Mouse (Mus musculus): ENCODE measurements at regions not wholly inside any gene's neighbourhood (a gene's known extent, or its start where the extent isn't known, plus 50 kb on each side); places are given as distances from the start of the nearest gene placed in this dataset.

GRCm38 (mm10) chr16:55476544-55477208 lies 178.9 kb upstream of the Zpld1 start:
- TF ChIP-seq POLR2A (IDR thresholded peaks at IDR 0.05; ENCODE audit: borderline replicate concordance, low read depth, low read length) (no peak), CTCF (IDR thresholded peaks at IDR 0.05; ENCODE audit: low read depth, low read length) (no peak)

Measured in bone marrow macrophage, adult 2 months (primary cell).